Mouse (Mus musculus) forebrain, embryonic 13.5 days (tissue): ENCODE results near the gene Ifit1. TPM values are rescaled to one million over a fixed set of nuclear protein-coding genes. Genes with fewer than 3 reads are reported as not detected.
A peak's percentile ranks its signal among the peaks of the same experiment; 100 is the strongest.
"Not testable (repeated sequence)": the region's sequence is repeated elsewhere in the genome, so short reads cannot be mapped to it uniquely, and the experiment has no call there.

ENCODE experiments used
- ATAC-seq: fragments of 200-750 bp; cut with Nextera tagmentation; 2 replicates; pipeline ENCODE4 v1.8.0; 2017
- H3K27ac ChIP-seq: fragments of 300-500 bp; sonication (generic); 2 replicates; pipeline ENCODE4 v1.5.1; 2015; ENCODE audit warnings: inconsistent platforms, mild to moderate bottlenecking, moderate library complexity
- H3K27me3 ChIP-seq: fragments of 300-500 bp; sonication (generic); 2 replicates; pipeline ENCODE4 v1.6.1; 2015; ENCODE audit warnings: mild to moderate bottlenecking, inconsistent platforms
- H3K36me3 ChIP-seq: fragments of 300-500 bp; sonication (generic); 2 replicates; pipeline ENCODE4 v1.6.1; 2015; ENCODE audit warnings: mild to moderate bottlenecking, inconsistent platforms; ENCODE audit not compliant: poor library complexity, severe bottlenecking
- H3K4me1 ChIP-seq: fragments of 300-500 bp; sonication (generic); 2 replicates; pipeline ENCODE4 v1.6.1; 2015; ENCODE audit warnings: inconsistent platforms
- H3K4me2 ChIP-seq: fragments of 300-500 bp; sonication (generic); 2 replicates; pipeline ENCODE4 v1.6.1; 2015; ENCODE audit warnings: inconsistent platforms, mild to moderate bottlenecking, moderate library complexity
- H3K4me3 ChIP-seq: fragments of 300-500 bp; sonication (generic); 2 replicates; pipeline ENCODE4 v1.5.1; 2015; ENCODE audit warnings: mild to moderate bottlenecking, inconsistent platforms
- H3K9ac ChIP-seq: fragments of 300-500 bp; sonication (generic); 2 replicates; pipeline ENCODE4 v1.6.1; 2015; ENCODE audit warnings: mild to moderate bottlenecking, inconsistent platforms
- H3K9me3 ChIP-seq: fragments of 300-500 bp; sonication (generic); replicated peaks from 2 replicates; pipeline ENCODE4 v1.6.1; 2016; ENCODE audit warnings: inconsistent platforms
- WGBS: fragments of 180-500 bp; shearing (Covaris S2); methylation state at CpG from one replicate; pipeline ENCODE4 v1.1.7; 2015; 5-methylcytosine and 5-hydroxymethylcytosine counted together
- polyA plus RNA-seq: library from polyadenylated mRNA; unstranded; fragments of >200 nt; fragmentation: Nextera tagmentation; extraction: Ambion mirVana; gene quantifications from 2 replicates; pipeline ENCODE4 v1.2.1, GENCODE M21; 2015

Ifit1 gene
- polyA plus RNA-seq, 1 experiment from 2014 or later: 0.17 TPM

- Histone ChIP-seq H3K4me3 (no peak overlapping the region), H3K27ac (no peak overlapping the region), H3K9ac (no peak overlapping the region), H3K27me3 (no peaks in the 10 kb centered on the region), H3K4me2 (no peak overlapping the region), H3K9me3 (no peaks in the 10 kb centered on the region), H3K4me1 (no peaks in the 10 kb centered on the region), H3K36me3 (no peaks in the 10 kb centered on the region)
- no peak for ATAC-seq
- WGBS: 94% methylated on average over 6 of the region's 6 CpGs
These were observed 16.9 kb upstream of the Ifit1 start for GRCm38 (mm10) chr19:34623781-34624180.

- Histone ChIP-seq H3K36me3 (no peaks in the 10 kb centered on the region), H3K4me1 (no peaks in the 10 kb centered on the region), H3K27me3 (no peaks in the 10 kb centered on the region), H3K4me3 (no peak overlapping the region), H3K9me3 (no peaks in the 10 kb centered on the region), H3K4me2 (no peak overlapping the region), H3K9ac (no peak overlapping the region), H3K27ac (no peak overlapping the region)
- no peak for ATAC-seq
- 87% methylated on average over 4 of the region's 4 CpGs for WGBS
These were observed 16.0 kb upstream of the Ifit1 start for GRCm38 (mm10) chr19:34624663-34625062.

GRCm38 (mm10) chr19:34627496-34627895 is 13.2 kb upstream of the Ifit1 start:
- H3K9me3 ChIP-seq: no peaks in the 10 kb centered on the region
- no peak overlapping the region for H3K4me3 ChIP-seq
- no peak overlapping the region for H3K27ac ChIP-seq
- no peak overlapping the region for H3K4me2 ChIP-seq
- no peaks in the 10 kb centered on the region for H3K36me3 ChIP-seq
- H3K27me3 ChIP-seq: no peaks in the 10 kb centered on the region
- ATAC-seq: no peak
- WGBS: 85% methylated on average over 2 of the region's 2 CpGs
- no peaks in the 10 kb centered on the region for H3K4me1 ChIP-seq
- H3K9ac ChIP-seq: no peak overlapping the region

- Histone ChIP-seq H3K36me3 (no peaks in the 10 kb centered on the region), H3K9ac (no peak overlapping the region), H3K9me3 (no peaks in the 10 kb centered on the region), H3K4me2 (no peak overlapping the region), H3K4me3 (no peak overlapping the region), H3K4me1 (no peaks in the 10 kb centered on the region), H3K27me3 (no peaks in the 10 kb centered on the region), H3K27ac (no peak overlapping the region)
- ATAC-seq: no peak
These were observed 9.2 kb upstream of the Ifit1 start for GRCm38 (mm10) chr19:34631487-34631886.

GRCm38 (mm10) chr19:34633484-34633883 is 7.2 kb upstream of the Ifit1 start:
- Histone ChIP-seq H3K9me3 (no peaks in the 10 kb centered on the region), H3K36me3 (no peaks in the 10 kb centered on the region), H3K4me1 (no peaks in the 10 kb centered on the region), H3K27me3 (no peaks in the 10 kb centered on the region), H3K9ac (no peak overlapping the region), H3K4me3 (no peak overlapping the region), H3K4me2 (no peak overlapping the region), H3K27ac (no peak overlapping the region)
- no peak for ATAC-seq
- WGBS: 80% methylated on average over 2 of the region's 2 CpGs

- ATAC-seq: peak; percentile 80
These were observed 3.6 kb upstream of the Ifit1 start for GRCm38 (mm10) chr19:34636933-34637557.

GRCm38 (mm10) chr19:34642616-34643015 is 1.9 kb downstream of the Ifit1 start:
- ATAC-seq: no peak
- WGBS: 86% methylated on average over 5 of the region's 5 CpGs
- Histone ChIP-seq H3K4me2 (no peak overlapping the region), H3K36me3 (no peaks in the 10 kb centered on the region), H3K27ac (no peak overlapping the region), H3K4me1 (no peaks in the 10 kb centered on the region), H3K9me3 (no peaks in the 10 kb centered on the region), H3K9ac (no peak overlapping the region), H3K27me3 (no peaks in the 10 kb centered on the region), H3K4me3 (no peak overlapping the region)

More at GRCm38 (mm10) chr19:34636933-34637557, 3.6 kb upstream of the Ifit1 start:
- Histone ChIP-seq H3K9ac (no peak overlapping the region), H3K4me1 (no peaks in the 10 kb centered on the region), H3K27me3 (no peaks in the 10 kb centered on the region), H3K4me3 (no peak overlapping the region), H3K9me3 (no peaks in the 10 kb centered on the region), H3K36me3 (no peaks in the 10 kb centered on the region), H3K4me2 (no peak overlapping the region), H3K27ac (no peak overlapping the region)
- 15% methylated on average over 3 of the region's 3 CpGs for WGBS

- H3K4me3 ChIP-seq, H3K9ac ChIP-seq, ATAC-seq, H3K4me1 ChIP-seq, H3K4me2 ChIP-seq, H3K36me3 ChIP-seq, H3K9me3 ChIP-seq, H3K27ac ChIP-seq, H3K27me3 ChIP-seq: not testable (repeated sequence)
- 91% methylated on average over 8 of the region's 8 CpGs for WGBS
These were observed 7.0 kb downstream of the Ifit1 start for GRCm38 (mm10) chr19:34647630-34648029.

- Histone ChIP-seq H3K36me3 (no peaks in the 10 kb centered on the region), H3K4me2 (no peak overlapping the region), H3K9me3 (no peaks in the 10 kb centered on the region), H3K27ac (no peak overlapping the region), H3K27me3 (no peaks in the 10 kb centered on the region), H3K4me1 (no peaks in the 10 kb centered on the region), H3K4me3 (no peak overlapping the region), H3K9ac (no peak overlapping the region)
- 92% methylated on average over 3 of the region's 3 CpGs for WGBS
- ATAC-seq: no peak
These were observed 9.6 kb downstream of the Ifit1 start for GRCm38 (mm10) chr19:34650276-34650675.

- H3K36me3 ChIP-seq: no peaks in the 10 kb centered on the region
- ATAC-seq: no peak
- no peaks in the 10 kb centered on the region for H3K9me3 ChIP-seq
- no peaks in the 10 kb centered on the region for H3K27me3 ChIP-seq
- no peak overlapping the region for H3K27ac ChIP-seq
- 87% methylated on average over 6 of the region's 6 CpGs for WGBS
- no peak overlapping the region for H3K4me2 ChIP-seq
- no peaks in the 10 kb centered on the region for H3K4me1 ChIP-seq
- H3K4me3 ChIP-seq: no peak overlapping the region
- no peak overlapping the region for H3K9ac ChIP-seq
These were observed 10.3 kb downstream of the Ifit1 start for GRCm38 (mm10) chr19:34650997-34651396.

GRCm38 (mm10) chr19:34655227-34655805 is 14.6 kb downstream of the Ifit1 start:
- Histone ChIP-seq H3K27me3 (no peaks in the 10 kb centered on the region), H3K4me1 (no peaks in the 10 kb centered on the region), H3K4me3 (no peak overlapping the region), H3K9ac (no peak overlapping the region), H3K4me2 (no peak overlapping the region), H3K36me3 (no peaks in the 10 kb centered on the region), H3K9me3 (no peaks in the 10 kb centered on the region), H3K27ac (no peak overlapping the region)
- no peak for ATAC-seq
- WGBS: 86% methylated on average over 10 of the region's 10 CpGs

- 32% methylated on average over 2 of the region's 2 CpGs for WGBS
- no peaks in the 10 kb centered on the region for H3K27me3 ChIP-seq
- no peak overlapping the region for H3K27ac ChIP-seq
- no peaks in the 10 kb centered on the region for H3K36me3 ChIP-seq
- no peak overlapping the region for H3K4me3 ChIP-seq
- no peak overlapping the region for H3K4me2 ChIP-seq
- no peak for ATAC-seq
- H3K9me3 ChIP-seq: no peaks in the 10 kb centered on the region
- no peak overlapping the region for H3K9ac ChIP-seq
- no peaks in the 10 kb centered on the region for H3K4me1 ChIP-seq
These were observed 16.0 kb downstream of the Ifit1 start for GRCm38 (mm10) chr19:34656511-34657298.
